18 mouse cellular contexts compared by ENCODE assay signal in genomic region chr2:120465397-120465785, GRCm38 (mm10).
"Had no signal": no experiment of that assay in that cellular context is flagged by ENCODE, and none has a peak within 500 bp of the region (broad histone marks: within the 10 kb centered on the region; RNA-seq: fewer than 3 reads in every experiment).

No protein-coding gene starts in this region.

- H3K36me3 ChIP-seq: liver, embryonic 13.5 days; liver, embryonic 15.5 days; midbrain, embryonic 10.5 days; midbrain, embryonic 12.5 days; neural tube, embryonic 13.5 days; neural tube, embryonic 15.5 days had no signal

- H3K27ac ChIP-seq: liver, embryonic 13.5 days; liver, embryonic 15.5 days; midbrain, embryonic 10.5 days; midbrain, embryonic 12.5 days; neural tube, embryonic 13.5 days; neural tube, embryonic 15.5 days had no signal

- H3K27me3 ChIP-seq: liver, embryonic 13.5 days; liver, embryonic 15.5 days; midbrain, embryonic 12.5 days; neural tube, embryonic 13.5 days; neural tube, embryonic 15.5 days had no signal

- H3K9me3 ChIP-seq: liver, embryonic 13.5 days; liver, embryonic 15.5 days; midbrain, embryonic 10.5 days; midbrain, embryonic 12.5 days; neural tube, embryonic 13.5 days; neural tube, embryonic 15.5 days had no signal

- DNase-seq: liver, embryonic 13.5 days; lung, embryonic 14.5 days; lung, postnatal 4 days; midbrain, embryonic 14.5 days; retina, postnatal 1 day; right cerebral cortex, adult 18-20 months; right cerebral cortex, postnatal 25 days; right cerebral cortex, postnatal 4 days; spleen, adult 18-20 months; thymus, adult 2 months; thymus, postnatal 25 days; thymus, postnatal 4 days had no signal

- H3K4me3 ChIP-seq: liver, embryonic 13.5 days; liver, embryonic 15.5 days; midbrain, embryonic 10.5 days; midbrain, embryonic 12.5 days; neural tube, embryonic 13.5 days; neural tube, embryonic 15.5 days had no signal

- ATAC-seq: midbrain, embryonic 16.5 days had no signal

- H3K4me1 ChIP-seq: midbrain, embryonic 10.5 days; midbrain, embryonic 12.5 days; neural tube, embryonic 13.5 days; neural tube, embryonic 15.5 days had no signal
